Mouse (Mus musculus) kidney, postnatal 10 days (tissue): ENCODE data around the gene Ldb2.

Source experiments
- DNase-seq: peaks from one replicate; pipeline ENCODE4 v3.0.0; 2021; ENCODE audit warnings: mixed read lengths

The Ldb2 gene

DNA sequence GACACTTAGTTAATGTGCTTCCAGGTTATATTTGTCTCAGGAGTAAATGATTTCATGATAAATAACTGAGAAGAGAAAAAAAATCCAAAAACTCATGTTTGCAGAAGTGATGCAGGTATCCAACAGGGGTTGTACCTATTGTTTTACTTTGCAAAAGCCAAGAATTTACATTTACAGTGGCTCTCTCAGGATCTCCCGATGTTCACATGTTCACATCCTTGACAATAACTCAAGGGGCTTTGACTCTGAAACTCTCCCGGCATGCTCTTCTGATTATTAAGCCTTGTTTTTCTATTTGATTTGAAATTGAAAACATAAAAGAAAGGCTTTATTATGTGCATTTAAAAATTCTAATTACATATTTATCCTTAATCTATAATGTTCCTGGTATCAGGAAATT lies 260.8 kb downstream of the Ldb2 start:
- no peak for DNase-seq

DNA sequence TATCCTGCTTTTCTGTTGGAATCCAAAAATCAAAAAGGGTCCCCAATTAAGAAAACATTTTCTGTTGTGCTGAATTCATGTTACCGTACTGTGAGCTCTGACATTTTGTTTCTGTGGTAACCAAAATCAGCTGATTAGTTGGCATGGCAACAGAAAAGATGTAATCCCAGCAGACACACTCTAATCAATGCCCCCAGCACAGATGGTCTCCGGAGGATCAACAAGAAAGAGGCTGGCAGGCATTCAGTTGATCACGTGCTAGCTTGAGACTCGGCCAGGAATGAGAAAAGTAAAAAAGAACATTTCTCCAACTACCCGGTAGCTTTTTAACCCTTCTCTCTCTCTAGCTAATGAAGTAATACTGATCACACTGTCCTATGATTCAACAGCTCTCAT lies 261.5 kb downstream of the Ldb2 start:
- peak; percentile 20 for DNase-seq

DNA sequence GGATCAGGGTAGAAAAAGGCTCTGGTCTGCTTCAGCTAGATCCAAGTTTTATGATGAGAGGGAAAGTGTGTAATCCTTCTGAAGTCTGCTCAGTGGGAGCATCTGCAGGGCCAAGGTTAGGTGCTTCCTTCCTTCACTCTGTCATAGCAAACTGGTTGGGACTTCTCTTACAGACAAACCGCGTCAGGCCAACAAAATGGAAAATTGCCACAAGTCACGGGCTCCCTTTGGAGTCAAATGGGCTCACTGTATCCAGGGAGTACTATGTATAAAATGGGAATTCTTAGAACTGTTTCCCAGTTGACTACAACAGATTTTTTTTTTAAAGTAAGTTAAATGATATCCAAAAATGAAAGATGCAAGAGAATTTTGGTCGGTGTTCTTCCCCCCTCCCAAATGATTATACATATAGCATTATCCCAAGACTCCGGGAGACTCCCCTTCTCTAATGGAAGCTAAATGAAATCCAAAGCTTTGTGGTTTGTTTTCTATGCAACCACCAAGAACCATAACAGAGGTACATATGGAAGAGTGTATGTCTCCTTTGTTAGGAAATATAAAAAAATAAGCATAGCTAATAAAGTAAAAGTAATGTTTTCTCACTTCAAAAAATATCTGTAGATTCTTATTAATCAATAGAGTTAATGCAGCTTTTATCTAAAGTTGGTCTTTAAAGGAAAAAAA lies 262.0 kb downstream of the Ldb2 start:
- no peak for DNase-seq

DNA sequence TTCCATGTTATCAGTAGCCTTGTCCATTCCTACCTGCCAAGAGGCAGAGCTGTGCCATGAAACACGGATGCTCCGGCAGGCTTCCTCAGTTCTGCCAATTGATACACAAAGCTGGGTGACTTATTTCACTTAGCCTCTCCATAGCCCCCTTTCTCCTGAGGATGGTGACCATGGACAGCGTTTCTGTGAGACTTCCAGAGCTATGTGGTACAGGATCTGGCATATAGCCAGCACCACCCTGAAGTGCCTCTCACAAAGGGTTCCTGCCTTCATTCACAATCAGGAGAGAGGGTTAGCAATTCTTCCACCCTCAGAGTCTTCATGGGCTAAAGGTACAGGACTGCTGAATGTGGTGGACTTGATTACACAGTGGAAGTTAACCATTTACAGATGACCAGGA lies 270.0 kb downstream of the Ldb2 start:
- no peak for DNase-seq

DNA sequence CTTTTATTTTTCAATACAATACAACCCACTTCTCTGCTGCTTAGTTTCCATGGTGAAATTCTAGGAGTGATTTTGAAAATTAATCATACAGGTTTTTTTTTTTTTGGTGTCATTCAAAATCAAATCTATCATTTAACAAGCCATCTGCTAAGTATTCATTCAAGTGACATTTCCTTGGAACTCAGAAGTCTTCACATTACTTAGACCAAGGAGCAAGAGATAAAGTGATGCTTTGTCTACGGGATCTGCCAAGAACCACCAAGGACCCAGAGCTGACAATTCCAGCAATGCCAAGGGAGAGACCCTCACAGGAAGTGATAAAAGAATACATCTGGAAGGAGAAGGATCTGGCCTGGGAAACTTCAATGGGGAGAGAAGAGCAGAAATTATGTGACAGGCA lies 270.5 kb downstream of the Ldb2 start:
- DNase-seq = no peak

DNA sequence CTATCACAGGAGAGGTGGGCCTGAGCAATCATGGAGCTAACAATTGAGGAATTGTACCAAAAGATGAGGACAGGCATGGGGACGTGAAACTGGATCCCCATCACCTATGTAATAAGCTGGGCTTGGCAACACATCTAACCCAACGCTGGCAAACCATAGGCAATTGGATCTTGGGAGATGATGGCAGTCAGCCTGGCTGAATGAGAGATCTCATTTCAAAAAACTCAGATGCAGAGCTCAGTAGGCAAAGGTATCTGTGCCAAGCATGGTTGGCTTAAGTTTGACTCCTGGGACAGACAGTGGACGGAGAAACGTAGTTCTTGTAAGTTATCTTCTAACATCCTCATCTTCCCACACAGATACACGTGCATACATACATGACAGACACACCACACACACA lies 294.3 kb downstream of the Ldb2 start:
- DNase-seq = no peak

DNA sequence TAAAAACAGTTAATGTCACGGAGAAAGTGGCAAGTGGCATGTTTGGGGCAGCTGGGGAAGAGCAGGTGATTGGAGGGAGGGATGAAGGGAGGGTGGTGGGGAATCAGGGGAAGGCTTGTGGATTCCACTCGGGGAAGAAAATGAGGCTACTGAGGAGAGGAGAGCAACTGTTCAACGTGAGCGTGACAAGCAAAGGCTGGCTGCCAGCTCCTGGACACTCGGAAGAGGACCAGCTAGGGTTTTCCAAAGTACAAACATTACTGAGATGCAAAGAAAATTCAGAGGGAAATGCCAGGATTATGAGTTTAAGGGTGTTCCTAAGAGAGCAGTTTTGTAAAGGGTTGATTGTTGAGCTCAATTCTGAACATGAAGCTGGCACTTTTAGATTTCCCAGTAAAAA lies 294.7 kb downstream of the Ldb2 start:
- DNase-seq = no peak

DNA sequence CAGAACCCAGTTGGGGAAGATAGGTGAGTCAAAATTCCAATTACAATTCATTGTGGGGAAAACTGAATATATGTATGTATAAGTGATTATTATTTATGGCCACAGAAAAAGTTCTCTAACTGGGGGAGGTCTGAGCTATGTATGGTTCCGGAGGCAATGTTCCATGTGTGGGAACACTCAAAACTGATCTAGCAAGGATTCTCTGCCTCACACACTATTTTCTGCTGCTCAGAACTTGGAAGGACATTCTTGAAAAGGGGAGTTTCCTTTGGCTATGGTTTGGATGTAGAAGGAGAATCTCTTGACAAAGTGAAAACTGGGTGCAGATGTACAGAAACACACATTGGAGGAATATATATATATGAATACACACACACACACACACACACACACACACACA lies 301.3 kb downstream of the Ldb2 start:
- DNase-seq = no peak

DNA sequence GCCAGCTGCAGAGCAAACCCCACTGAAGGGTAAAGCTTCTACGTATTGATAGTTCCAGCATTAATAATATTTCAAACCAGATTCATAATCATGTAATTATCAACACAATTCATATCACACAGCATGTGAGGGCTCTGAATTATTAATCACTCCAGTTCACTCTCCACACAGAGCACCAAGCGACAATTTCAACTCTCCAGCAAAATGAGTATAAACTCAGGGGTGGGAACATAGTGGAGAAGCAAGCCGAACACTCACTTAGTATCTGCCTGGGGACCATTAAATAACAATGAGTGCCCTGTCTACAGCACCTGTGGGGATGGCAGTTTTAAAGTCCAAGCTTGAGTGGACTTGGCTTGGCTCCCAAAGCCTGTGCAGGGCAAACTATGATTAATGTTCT lies 302.6 kb downstream of the Ldb2 start:
- no peak for DNase-seq

DNA sequence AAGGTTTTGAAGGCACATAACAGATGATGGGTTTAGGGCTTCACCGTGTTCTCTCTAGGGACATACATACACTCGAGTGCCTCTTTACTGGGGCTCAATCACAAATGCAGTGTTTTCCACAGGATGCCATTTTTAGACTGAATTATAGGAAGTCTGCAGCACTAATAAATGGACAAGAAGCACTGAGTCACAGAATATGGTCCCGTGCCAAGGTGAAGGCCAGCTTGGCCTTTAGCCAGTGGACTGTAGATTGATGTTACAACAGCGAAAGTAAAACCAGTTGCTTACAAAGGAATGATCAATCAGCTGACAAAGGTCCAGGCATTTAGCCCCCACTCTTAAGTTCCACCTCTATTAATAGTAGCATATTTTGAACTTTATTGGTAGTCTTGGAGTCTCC lies 304.4 kb downstream of the Ldb2 start:
- DNase-seq = peak; percentile 82

DNA sequence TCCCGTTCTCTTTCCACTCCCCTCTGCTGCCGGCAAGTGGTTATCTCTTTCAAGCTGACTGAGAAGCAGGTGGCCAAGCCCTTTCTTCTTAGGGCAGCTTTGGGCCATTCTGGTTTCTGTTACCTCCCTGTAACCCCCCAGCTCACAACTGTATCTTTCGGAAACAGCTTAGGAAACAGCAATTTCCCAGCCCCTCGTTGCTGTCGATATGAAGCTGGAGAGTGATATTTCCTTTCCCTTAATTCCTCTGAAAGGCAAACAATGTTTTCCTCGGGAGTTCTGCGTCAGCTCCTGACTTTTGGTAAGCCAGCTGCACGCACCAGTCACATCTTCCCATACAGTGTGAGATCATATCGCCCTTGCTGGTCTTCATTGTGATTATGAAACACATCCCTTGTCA lies 305.3 kb downstream of the Ldb2 start:
- DNase-seq = no peak

DNA sequence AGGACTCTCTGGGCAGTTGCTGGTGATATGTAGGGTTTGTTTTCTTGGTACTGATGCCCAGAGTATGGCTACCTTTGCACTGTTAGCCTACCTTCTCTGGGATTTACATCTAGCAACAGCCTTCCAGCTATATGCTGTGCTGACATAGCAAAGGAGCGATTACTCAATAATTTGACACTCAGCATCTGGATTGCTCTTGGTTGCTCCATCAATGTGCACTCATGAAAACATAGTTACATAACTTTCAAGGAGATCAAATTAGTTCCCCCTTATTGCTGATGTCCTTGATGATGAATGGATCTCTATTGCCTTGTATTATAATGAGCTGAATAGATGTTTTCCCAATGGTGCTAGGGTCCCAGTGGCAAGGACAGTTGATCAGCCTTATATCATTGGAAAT lies 308.0 kb downstream of the Ldb2 start:
- DNase-seq = no peak

DNA sequence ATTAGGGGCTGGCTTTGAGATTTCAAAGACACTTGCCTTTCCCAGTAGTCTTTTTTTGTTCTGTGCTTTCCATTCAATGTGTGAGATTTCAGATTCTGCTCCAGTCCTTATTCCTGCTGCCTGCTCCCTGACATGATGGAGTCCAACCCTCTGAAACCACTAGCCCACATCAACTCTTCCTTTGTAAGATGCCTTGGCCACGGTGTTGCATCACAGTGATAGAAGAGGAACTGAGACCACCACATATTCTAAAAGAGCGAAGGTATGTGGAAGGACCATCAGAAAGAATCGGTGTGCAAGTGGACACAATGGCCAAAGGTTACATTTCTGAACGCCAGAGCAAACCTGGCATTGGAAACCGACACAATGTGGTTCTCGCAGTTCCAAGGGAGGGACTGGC lies 309.0 kb downstream of the Ldb2 start:
- DNase-seq = no peak

DNA sequence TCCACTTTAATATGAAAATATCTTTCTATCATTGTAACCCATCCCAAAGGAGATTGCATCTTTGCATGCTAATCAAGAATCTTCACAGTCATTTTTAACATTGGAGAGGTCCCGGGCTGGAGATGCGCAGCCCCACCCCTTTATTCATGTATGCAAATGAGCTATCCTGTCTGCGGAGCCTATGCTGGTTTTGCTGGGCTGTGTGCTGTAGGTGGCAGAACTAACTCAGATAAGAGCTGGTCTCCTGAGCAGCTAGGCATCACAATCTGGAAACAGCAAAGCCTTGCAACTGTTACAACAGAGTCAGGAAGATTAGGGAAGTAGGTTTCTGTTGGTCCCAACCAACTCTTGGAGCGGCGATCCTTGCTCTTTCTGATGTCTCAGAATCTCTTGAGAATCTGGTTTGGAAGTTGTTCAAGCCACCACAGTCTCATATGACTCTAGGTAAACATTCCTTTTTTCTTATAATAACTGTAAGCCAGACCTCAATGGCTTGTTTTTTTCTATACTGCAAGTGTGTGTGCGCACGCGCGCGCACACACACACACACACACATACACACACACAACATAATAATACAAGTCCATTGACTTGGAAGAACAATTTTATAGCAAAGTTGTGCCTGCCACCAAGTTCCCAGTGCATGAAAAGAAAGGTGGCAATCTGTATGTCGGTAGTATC lies 315.9 kb downstream of the Ldb2 start:
- DNase-seq = peak; percentile 36

DNA sequence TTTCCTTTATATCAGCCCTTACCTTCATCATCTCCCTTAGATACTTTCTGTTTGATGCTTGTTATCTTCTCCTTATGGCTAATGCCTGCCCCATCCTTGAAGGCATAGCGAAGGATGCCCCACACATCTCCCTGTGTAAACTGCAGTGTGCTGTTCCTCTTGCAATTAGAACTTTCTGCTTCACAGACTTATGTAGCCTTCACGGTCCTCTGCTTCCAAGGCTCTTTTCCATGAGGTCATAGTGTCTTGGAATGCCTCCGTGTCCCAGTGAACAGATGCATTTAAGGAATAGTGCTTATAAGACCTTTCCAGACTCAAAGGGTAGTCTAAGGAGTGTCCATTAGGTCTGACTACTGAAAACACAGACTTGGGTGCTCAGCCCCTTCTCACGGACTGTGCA lies 318.1 kb downstream of the Ldb2 start:
- no peak for DNase-seq

DNA sequence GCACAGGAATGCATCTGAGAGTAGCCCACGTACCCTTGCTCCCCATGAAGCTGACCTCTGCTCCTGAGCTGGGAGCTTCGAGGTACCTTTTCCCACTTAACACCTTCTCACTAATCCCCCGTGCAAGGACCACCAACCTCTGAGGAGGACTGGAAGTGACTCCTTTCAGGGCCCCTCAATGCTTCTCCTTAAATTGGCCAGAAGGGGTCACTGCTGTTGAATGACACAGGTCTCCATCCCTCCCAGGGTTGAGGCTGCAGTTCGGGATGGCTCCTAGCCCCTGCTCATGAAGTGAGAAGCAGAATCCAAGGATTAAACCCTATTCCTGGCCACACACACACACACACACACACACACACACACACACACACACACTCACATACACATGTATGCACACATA lies 323.1 kb downstream of the Ldb2 start:
- DNase-seq = peak; percentile 34

DNA sequence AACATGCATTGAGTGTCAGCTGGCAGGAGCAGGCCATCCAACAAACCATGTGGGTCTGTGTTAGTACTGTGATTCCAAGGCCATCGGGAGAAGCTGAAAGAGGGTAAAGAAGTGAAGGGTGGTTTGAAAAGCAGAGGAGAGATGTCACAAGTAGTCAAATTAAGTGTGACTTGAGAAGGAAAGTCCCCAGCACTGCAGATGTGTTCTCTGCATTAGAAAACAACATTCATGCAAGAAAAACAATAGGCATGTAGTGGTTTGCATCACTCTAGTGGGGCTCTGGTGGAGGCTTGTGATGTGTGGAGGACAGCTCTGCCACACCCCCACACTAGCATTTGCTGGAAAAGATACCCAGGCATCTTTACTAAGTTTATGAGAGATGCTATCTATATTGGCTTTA lies 323.9 kb downstream of the Ldb2 start:
- DNase-seq = no peak

DNA sequence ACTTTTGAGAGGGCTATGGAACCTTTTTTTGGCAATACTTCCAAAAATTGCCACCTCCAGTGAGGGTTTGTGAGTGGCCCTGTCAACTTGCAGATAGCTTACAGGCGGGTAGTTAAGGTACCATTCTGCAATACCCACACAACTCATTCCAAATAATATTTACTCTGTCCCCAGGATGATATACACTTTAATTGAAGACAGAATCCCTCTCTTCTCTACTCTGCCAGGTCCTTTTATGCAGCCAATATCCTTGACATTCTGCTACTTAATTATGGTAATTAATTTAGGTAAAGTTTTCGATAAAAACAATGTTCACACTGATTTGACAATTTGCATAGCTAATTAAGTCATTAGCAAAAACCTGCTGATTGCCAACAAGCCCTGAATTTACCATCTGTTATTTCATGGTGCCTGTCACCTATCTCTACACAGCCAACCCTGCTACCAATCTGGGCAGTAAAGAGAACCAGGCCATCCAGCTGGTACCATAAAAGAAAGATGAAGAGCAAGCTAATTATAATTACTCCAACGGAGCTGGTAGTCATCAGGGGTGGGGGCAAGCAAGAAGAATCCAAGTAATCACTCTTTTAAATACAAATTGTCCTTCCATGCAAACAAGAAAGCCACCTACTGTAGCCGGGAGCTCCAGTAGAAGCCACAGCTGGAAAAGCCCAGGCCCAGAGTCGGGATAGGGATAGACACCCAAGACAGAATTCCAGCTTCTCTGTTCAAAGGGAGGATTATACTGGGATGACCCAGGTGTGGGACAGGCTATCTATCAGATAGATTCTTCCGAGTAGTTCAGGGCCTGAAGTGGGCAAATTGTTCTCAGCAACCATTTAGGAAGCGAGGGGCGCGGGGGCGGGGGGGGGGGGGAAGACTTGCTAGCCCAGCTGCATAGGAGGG lies 325.4 kb downstream of the Ldb2 start:
- no peak for DNase-seq

DNA sequence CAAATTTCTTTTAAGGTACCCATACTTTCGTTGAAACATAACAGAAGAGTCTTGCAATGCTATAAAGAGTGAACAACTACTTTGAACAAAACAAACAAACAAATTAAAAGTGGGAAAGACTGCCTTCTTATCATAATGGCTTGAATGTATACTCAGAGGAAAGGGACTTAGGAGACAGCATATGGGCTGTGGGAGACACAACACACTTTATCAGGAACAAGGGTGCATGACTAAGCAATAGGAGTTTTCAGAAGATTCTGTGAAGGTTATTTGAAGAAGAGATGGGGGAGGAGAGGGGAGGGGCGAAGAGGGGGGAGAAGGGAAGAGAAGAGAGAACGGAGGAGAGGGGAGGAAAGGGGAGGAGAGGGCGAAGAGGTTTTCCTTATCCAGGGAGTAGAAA lies 334.2 kb downstream of the Ldb2 start:
- DNase-seq = no peak
